Mouse (Mus musculus): ENCODE results near the gene Ms4a6d. TPM values are rescaled to one million over a fixed set of nuclear protein-coding genes. Genes with fewer than 3 reads are reported as not detected.

Gene Ms4a6d
- polyA plus RNA-seq (2012; rRNA removed) = 2.5 and 4.1 TPM in 2 replicates

GRCm38 (mm10) chr19:11604603-11605002 is at the start of gene Ms4a6d:
TSS of gene Ms4a6d (minus strand) at chr19:11604849.
- TF ChIP-seq CTCF (IDR thresholded peaks at IDR 0.05; ENCODE audit: insufficient read depth, low read length) (no peak), POLR2A (IDR thresholded peaks at IDR 0.05; ENCODE audit: borderline replicate concordance, extremely low read depth, low read depth, low read length) (no peak)
- 60% methylated on average over 2 of the region's 2 CpGs for WGBS
- no peak within 1 kb of the TSS for H3K4me3 ChIP-seq (replicated peaks; ENCODE audit: extremely low read depth, low read depth, low read length)

DNA sequence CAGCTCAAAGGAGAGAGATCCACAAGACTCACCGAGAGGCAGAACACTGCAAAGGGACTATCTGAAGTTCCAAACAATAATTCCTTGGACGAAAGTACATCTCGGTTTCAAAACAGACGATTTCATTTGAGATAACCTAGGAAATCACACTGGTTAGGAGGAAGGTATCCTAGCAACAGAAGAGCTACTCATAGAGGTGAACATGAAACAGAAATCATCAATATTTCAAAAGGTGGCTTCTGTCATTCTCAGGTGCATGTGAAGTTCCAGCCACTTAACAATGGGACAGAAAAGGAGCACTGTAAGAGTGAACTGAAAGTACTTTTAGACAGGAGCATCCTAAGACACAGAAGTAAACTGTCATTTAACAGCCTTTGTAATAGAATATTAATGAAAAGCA is 44.9 kb upstream of the Ms4a6d start:
- no peak for TF ChIP-seq POLR2A (IDR thresholded peaks at IDR 0.05; ENCODE audit: borderline replicate concordance, extremely low read depth, low read depth, low read length)
- TF ChIP-seq CTCF (IDR thresholded peaks at IDR 0.05; ENCODE audit: insufficient read depth, low read length) = no peak
- H3K4me1 ChIP-seq (ENCODE audit: control insufficient read depth, insufficient read depth, low read length) = no peaks in the 10 kb centered on the region
- no peak for DNase-seq
- 67% methylated on average over 4 of the region's 4 CpGs for WGBS
- H3K4me3 ChIP-seq (replicated peaks; ENCODE audit: extremely low read depth, low read depth, low read length) = no peak overlapping the region

More at GRCm38 (mm10) chr19:11604603-11605002, at the start of gene Ms4a6d:
- H3K4me1 ChIP-seq (ENCODE audit: control insufficient read depth, insufficient read depth, low read length) = no peaks in the 10 kb centered on the region
- no peak for DNase-seq

GRCm38 (mm10) chr19:11646166-11646565 is 41.5 kb upstream of the Ms4a6d start:
- Histone ChIP-seq H3K4me1 (ENCODE audit: control insufficient read depth, insufficient read depth, low read length) (no peaks in the 10 kb centered on the region), H3K4me3 (replicated peaks; ENCODE audit: extremely low read depth, low read depth, low read length) (no peak overlapping the region)
- TF ChIP-seq CTCF (IDR thresholded peaks at IDR 0.05; ENCODE audit: insufficient read depth, low read length) (no peak), POLR2A (IDR thresholded peaks at IDR 0.05; ENCODE audit: borderline replicate concordance, extremely low read depth, low read depth, low read length) (no peak)
- no peak for DNase-seq
- 65% methylated on average over 3 of the region's 3 CpGs for WGBS

DNA sequence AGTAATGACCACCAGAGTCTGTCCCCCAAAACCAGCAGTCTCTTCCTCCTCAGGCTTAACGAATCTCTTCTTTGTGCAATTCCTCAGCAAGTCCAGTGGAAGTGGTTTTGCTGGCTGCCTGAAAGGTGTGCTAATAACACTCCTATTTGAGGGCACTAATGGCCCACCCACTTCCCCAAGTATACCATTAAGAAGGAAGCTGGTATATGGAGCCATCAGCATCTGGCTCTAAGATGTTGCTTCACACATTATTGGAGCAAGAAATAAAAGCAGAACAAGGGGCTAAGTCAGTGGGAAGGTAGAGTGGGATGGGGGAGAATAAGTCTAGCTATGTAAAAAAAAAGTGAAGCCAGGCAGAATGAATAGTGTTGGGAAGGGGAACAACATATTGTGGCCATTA is 36.1 kb upstream of the Ms4a6d start, which contains the start of gene Ms4a3:
Gene Ms4a3 (minus strand): TSS at position 120 of the 400 bp plus-strand sequence.
- TF ChIP-seq CTCF (IDR thresholded peaks at IDR 0.05; ENCODE audit: insufficient read depth, low read length) (no peak), POLR2A (IDR thresholded peaks at IDR 0.05; ENCODE audit: borderline replicate concordance, extremely low read depth, low read depth, low read length) (no peak)
- Histone ChIP-seq H3K4me3 (replicated peaks; ENCODE audit: extremely low read depth, low read depth, low read length) (no peak within 1 kb of the TSS), H3K4me1 (ENCODE audit: control insufficient read depth, insufficient read depth, low read length) (no peaks in the 10 kb centered on the region)
- no peak for DNase-seq
- 54% methylated on average over 1 of the region's 1 CpGs for WGBS

DNA sequence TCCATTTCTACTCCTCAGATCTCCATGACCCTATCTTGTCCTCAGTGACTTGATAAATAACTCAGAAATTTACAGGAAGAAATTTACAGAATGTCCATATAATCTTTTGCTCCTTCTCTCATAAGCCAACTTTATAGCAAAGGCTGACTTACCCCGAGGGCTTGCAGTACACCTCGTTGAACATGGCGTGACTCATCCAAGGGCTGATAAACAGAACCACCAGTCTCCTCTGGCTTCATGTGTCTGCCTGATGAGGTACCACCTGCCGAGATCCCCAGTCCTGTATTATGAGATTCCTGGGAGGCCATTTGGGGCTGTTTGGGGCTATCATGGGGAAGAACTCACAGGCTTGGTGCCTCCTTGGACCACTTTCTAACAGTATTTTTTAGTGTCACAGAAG is 34.4 kb upstream of the Ms4a6d start:
- TF ChIP-seq CTCF (IDR thresholded peaks at IDR 0.05; ENCODE audit: insufficient read depth, low read length) (no peak), POLR2A (IDR thresholded peaks at IDR 0.05; ENCODE audit: borderline replicate concordance, extremely low read depth, low read depth, low read length) (no peak)
- DNase-seq = no peak
- Histone ChIP-seq H3K4me3 (replicated peaks; ENCODE audit: extremely low read depth, low read depth, low read length) (no peak overlapping the region), H3K4me1 (ENCODE audit: control insufficient read depth, insufficient read depth, low read length) (no peaks in the 10 kb centered on the region)
- 71% methylated on average over 4 of the region's 4 CpGs for WGBS

DNA sequence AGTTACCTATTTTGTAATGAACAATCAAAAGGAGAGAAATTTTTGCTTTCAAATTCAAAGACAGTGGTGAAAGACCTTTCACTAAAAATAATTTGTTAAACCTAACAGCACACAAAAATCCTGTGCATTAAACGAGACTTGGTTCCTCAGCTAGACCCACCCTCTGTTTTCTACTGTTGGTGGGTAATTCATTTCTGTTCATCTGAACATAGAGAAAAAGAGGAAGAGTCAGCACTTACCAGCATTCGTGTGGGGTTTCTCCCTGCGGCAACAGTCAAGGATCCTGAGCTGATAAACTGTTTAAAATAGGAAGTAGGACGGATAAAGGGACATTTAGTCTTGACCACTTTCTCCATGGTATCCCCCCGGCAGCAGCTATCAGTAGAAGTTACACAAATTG is 30.9 kb upstream of the Ms4a6d start:
- Histone ChIP-seq H3K4me1 (ENCODE audit: control insufficient read depth, insufficient read depth, low read length) (no peaks in the 10 kb centered on the region), H3K4me3 (replicated peaks; ENCODE audit: extremely low read depth, low read depth, low read length) (no peak overlapping the region)
- 52% methylated on average over 5 of the region's 5 CpGs for WGBS
- TF ChIP-seq POLR2A (IDR thresholded peaks at IDR 0.05; ENCODE audit: borderline replicate concordance, extremely low read depth, low read depth, low read length) = no peak
- TF ChIP-seq CTCF (IDR thresholded peaks at IDR 0.05; ENCODE audit: insufficient read depth, low read length) = no peak
- no peak for DNase-seq

DNA sequence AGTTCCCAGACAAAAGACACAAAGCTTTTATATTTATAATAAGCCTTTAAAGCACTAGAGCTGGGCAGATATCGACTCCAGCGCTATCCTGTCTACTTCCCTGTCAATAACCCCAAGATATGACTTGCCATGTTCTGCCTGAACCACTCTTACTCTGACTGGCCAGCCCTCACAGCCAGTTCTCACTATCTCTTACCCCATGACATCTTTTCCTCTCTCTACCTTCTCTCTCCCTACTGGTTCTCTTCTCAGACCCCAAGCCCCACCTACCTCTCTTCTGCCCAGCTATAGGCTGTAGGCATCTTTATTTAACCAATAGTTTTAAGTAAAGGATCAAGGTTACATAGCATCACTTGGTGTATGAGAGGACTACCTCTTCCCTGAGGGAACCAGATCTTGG is 29.7 kb upstream of the Ms4a6d start:
- no peak for TF ChIP-seq POLR2A (IDR thresholded peaks at IDR 0.05; ENCODE audit: borderline replicate concordance, extremely low read depth, low read depth, low read length)
- no peak for TF ChIP-seq CTCF (IDR thresholded peaks at IDR 0.05; ENCODE audit: insufficient read depth, low read length)
- WGBS = 59% methylated on average over 2 of the region's 2 CpGs
- no peak overlapping the region for H3K4me3 ChIP-seq (replicated peaks; ENCODE audit: extremely low read depth, low read depth, low read length)

DNA sequence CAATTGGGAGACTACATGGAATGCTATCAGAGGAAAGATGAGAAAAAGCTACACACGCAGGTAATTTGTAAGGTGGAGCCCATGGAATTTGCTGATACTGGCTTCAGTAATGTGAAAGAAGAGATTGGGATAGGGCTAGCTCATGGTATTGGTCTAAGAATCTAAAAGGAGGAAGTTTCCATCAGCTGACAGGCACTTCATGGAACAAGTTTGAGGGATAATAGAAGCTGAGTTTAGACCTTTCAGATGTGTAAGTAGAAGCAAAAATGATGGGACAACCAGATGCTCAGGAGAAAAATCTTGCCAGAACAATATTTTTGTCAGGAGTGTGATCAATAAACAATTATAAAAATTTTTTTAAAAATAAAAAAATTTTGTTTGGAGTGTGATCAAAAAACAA is 29.1 kb upstream of the Ms4a6d start:
- no peak for TF ChIP-seq POLR2A (IDR thresholded peaks at IDR 0.05; ENCODE audit: borderline replicate concordance, extremely low read depth, low read depth, low read length)
- TF ChIP-seq CTCF (IDR thresholded peaks at IDR 0.05; ENCODE audit: insufficient read depth, low read length) = no peak
- DNase-seq = no peak
- no peaks in the 10 kb centered on the region for H3K4me1 ChIP-seq (ENCODE audit: control insufficient read depth, insufficient read depth, low read length)
- H3K4me3 ChIP-seq (replicated peaks; ENCODE audit: extremely low read depth, low read depth, low read length) = no peak overlapping the region
- WGBS = 80% methylated on average over 1 of the region's 1 CpGs

More for the DNA sequence above, 29.7 kb upstream of the Ms4a6d start:
- DNase-seq = no peak
- H3K4me1 ChIP-seq (ENCODE audit: control insufficient read depth, insufficient read depth, low read length) = no peaks in the 10 kb centered on the region

GRCm38 (mm10) chr19:11625231-11625630 is 20.6 kb upstream of the Ms4a6d start:
- DNase-seq = no peak
- no peak for TF ChIP-seq POLR2A (IDR thresholded peaks at IDR 0.05; ENCODE audit: borderline replicate concordance, extremely low read depth, low read depth, low read length)
- no peak for TF ChIP-seq CTCF (IDR thresholded peaks at IDR 0.05; ENCODE audit: insufficient read depth, low read length)
- 53% methylated on average over 5 of the region's 5 CpGs for WGBS
- Histone ChIP-seq H3K4me3 (replicated peaks; ENCODE audit: extremely low read depth, low read depth, low read length) (no peak overlapping the region), H3K4me1 (ENCODE audit: control insufficient read depth, insufficient read depth, low read length) (no peaks in the 10 kb centered on the region)

- no peak for DNase-seq
- TF ChIP-seq CTCF (IDR thresholded peaks at IDR 0.05; ENCODE audit: insufficient read depth, low read length) (no peak), POLR2A (IDR thresholded peaks at IDR 0.05; ENCODE audit: borderline replicate concordance, extremely low read depth, low read depth, low read length) (no peak)
- H3K4me3 ChIP-seq (replicated peaks; ENCODE audit: extremely low read depth, low read depth, low read length) = no peak overlapping the region
- H3K4me1 ChIP-seq (ENCODE audit: control insufficient read depth, insufficient read depth, low read length) = no peaks in the 10 kb centered on the region
These were observed 20.2 kb upstream of the Ms4a6d start for GRCm38 (mm10) chr19:11624800-11625199.
